Mouse (Mus musculus) CD4-positive helper T cell, adult 2 months (primary cell): ENCODE data around the gene Cux2.
"Not testable (repeated sequence)": the region's sequence is repeated elsewhere in the genome, so short reads cannot be mapped to it uniquely, and the experiment has no call there.

Experiments
- DNase-seq: peaks from one replicate; pipeline ENCODE4 v3.0.0-alpha.2; 2012; ENCODE audit warnings: low read depth, missing footprints, low spot score

Gene Cux2

GRCm38 (mm10) chr5:121871515-121872030 is 178.3 kb downstream of the Cux2 start:
- no peak for DNase-seq

GRCm38 (mm10) chr5:121870832-121871231 is 179.1 kb downstream of the Cux2 start:
- DNase-seq = no peak

GRCm38 (mm10) chr5:121867963-121868362 is 181.9 kb downstream of the Cux2 start:
- DNase-seq = no peak

- DNase-seq = no peak
These were observed 185.6 kb downstream of the Cux2 start for GRCm38 (mm10) chr5:121864330-121864729.

- no peak for DNase-seq
These were observed 187.9 kb downstream of the Cux2 start for GRCm38 (mm10) chr5:121861964-121862363.

GRCm38 (mm10) chr5:121858427-121858826 is 191.5 kb downstream of the Cux2 start:
- no peak for DNase-seq

- DNase-seq = no peak
These were observed 193.2 kb downstream of the Cux2 start for GRCm38 (mm10) chr5:121856740-121857139.

GRCm38 (mm10) chr5:121854768-121855167 is 195.1 kb downstream of the Cux2 start:
- no peak for DNase-seq

- no peak for DNase-seq
These were observed 196.4 kb downstream of the Cux2 start for GRCm38 (mm10) chr5:121853368-121854051.

GRCm38 (mm10) chr5:121849478-121850349 is 200.2 kb downstream of the Cux2 start:
- DNase-seq = no peak

GRCm38 (mm10) chr5:121848743-121849142 is 201.2 kb downstream of the Cux2 start, which contains the start of gene Pheta1:
Pheta1 (plus strand) TSS chr5:121848984.
- peak; percentile 88 for DNase-seq

GRCm38 (mm10) chr5:121848035-121848519 is 201.8 kb downstream of the Cux2 start:
- DNase-seq = peak; percentile 61

- DNase-seq = not testable (repeated sequence)
These were observed 202.6 kb downstream of the Cux2 start for GRCm38 (mm10) chr5:121847269-121847668.

GRCm38 (mm10) chr5:121846322-121846721 is 203.6 kb downstream of the Cux2 start:
- no peak for DNase-seq

GRCm38 (mm10) chr5:121845361-121845760 is 204.5 kb downstream of the Cux2 start:
- no peak for DNase-seq

GRCm38 (mm10) chr5:121843138-121843905 is 206.6 kb downstream of the Cux2 start:
- no peak for DNase-seq

- peak; percentile 87 for DNase-seq
These were observed 207.2 kb downstream of the Cux2 start for GRCm38 (mm10) chr5:121842665-121843118.

- no peak for DNase-seq
These were observed 207.9 kb downstream of the Cux2 start for GRCm38 (mm10) chr5:121841973-121842372.

GRCm38 (mm10) chr5:121841516-121841915 is 208.4 kb downstream of the Cux2 start:
- no peak for DNase-seq

- DNase-seq = no peak
These were observed 210.8 kb downstream of the Cux2 start for GRCm38 (mm10) chr5:121839128-121839473.

GRCm38 (mm10) chr5:121838341-121839127 is 211.4 kb downstream of the Cux2 start:
- peak; percentile 79 for DNase-seq
